Comparison of ENCODE assay signal across 23 mouse cellular contexts in genomic region chr16:33519916-33520568, GRCm38 (mm10). TPM values are rescaled to one million over a fixed set of nuclear protein-coding genes. Genes with fewer than 3 reads are reported as not detected.
DNase-seq lines count a peak whose midpoint lies in the region; ATAC-seq and TF ChIP-seq lines count a peak whose summit lies in the region.
"Had no signal": no experiment of that assay in that cellular context is flagged by ENCODE, and none has a peak within 500 bp of the region (broad histone marks: within the 10 kb centered on the region; RNA-seq: fewer than 3 reads in every experiment).

No protein-coding gene starts in this region.

- H3K9ac ChIP-seq in kidney, postnatal 0 days (ENCODE audit: low read depth, low read length) = no peak overlapping the region
- H3K9ac ChIP-seq: embryonic facial prominence, embryonic 12.5 days; heart, embryonic 13.5 days; hindbrain, embryonic 15.5 days; midbrain, embryonic 12.5 days; neural tube, embryonic 13.5 days had no signal

- TF ChIP-seq CTCF in kidney, postnatal 0 days (IDR thresholded peaks at IDR 0.05; ENCODE audit: low read depth) = peak; percentile 8; the same call in 1 of the 2 replicates

- peak; percentile 39 to 71 for DNase-seq in adrenal gland, adult (ENCODE audit: inconsistent age in 2 of 2, low spot score in 1 of 2)
- no peak for DNase-seq in adrenal gland, adult 18-20 months (ENCODE audit: low spot score in 2 of 2)
- peak; percentile 23 to 53 for DNase-seq in cerebellum, postnatal 25 days
- no peak for DNase-seq in cerebellum, adult 9-11 months
- peak; percentile 33 for DNase-seq in kidney, postnatal 0 days (ENCODE audit: low spot score)
- DNase-seq in kidney, adult 9 months = no peak
- peak; percentile 70 for DNase-seq in brain, adult 2 months (ENCODE audit: low read depth, low spot score)
- no peak for DNase-seq in retina, postnatal 1 day
- DNase-seq: gastrocnemius, postnatal 36 days; heart, postnatal 36 days; kidney, adult 11 months; kidney, postnatal 10 days; layer of hippocampus, postnatal 36 days; liver; thymus, postnatal 25 days had no signal

- H3K27me3 ChIP-seq in kidney, postnatal 0 days (ENCODE audit: insufficient read depth, low read length) = no peaks in the 10 kb centered on the region
- H3K27me3 ChIP-seq: heart, embryonic 13.5 days; hindbrain, embryonic 15.5 days; midbrain, embryonic 12.5 days; neural tube, embryonic 13.5 days had no signal

- H3K36me3 ChIP-seq in kidney, postnatal 0 days (ENCODE audit: insufficient read depth, low read length) = no peaks in the 10 kb centered on the region
- H3K36me3 ChIP-seq: embryonic facial prominence, embryonic 12.5 days; heart, embryonic 13.5 days; hindbrain, embryonic 15.5 days; midbrain, embryonic 12.5 days; neural tube, embryonic 13.5 days had no signal

- H3K4me3 ChIP-seq in kidney, postnatal 0 days (replicated peaks; ENCODE audit: low read depth, low read length) = no peak overlapping the region
- H3K4me3 ChIP-seq: embryonic facial prominence, embryonic 12.5 days; heart, embryonic 13.5 days; hindbrain, embryonic 15.5 days; midbrain, embryonic 12.5 days; neural tube, embryonic 13.5 days had no signal

- peaks cover 12% of the 10 kb centered on the region for H3K4me1 ChIP-seq in kidney, postnatal 0 days (replicated peaks; ENCODE audit: insufficient read depth, low read length)

- WGBS in kidney, postnatal 0 days = 63% methylated on average over 6 of the region's 6 CpGs

- H3K27ac ChIP-seq in kidney, postnatal 0 days = no peak overlapping the region
- H3K27ac ChIP-seq: embryonic facial prominence, embryonic 12.5 days; heart, embryonic 13.5 days; hindbrain, embryonic 15.5 days; midbrain, embryonic 12.5 days; neural tube, embryonic 13.5 days had no signal

- H3K9me3 ChIP-seq in kidney, postnatal 0 days (replicated peaks; ENCODE audit: low read length) = no peaks in the 10 kb centered on the region
- H3K9me3 ChIP-seq: embryonic facial prominence, embryonic 12.5 days; heart, embryonic 13.5 days; hindbrain, embryonic 15.5 days; midbrain, embryonic 12.5 days; neural tube, embryonic 13.5 days had no signal

- ATAC-seq in kidney, postnatal 0 days (replicated peaks; ENCODE audit: low FRiP score, low read depth) = no peak
- ATAC-seq: forebrain, embryonic 16.5 days; lung, postnatal 0 days had no signal

- no peak overlapping the region for H3K4me2 ChIP-seq in kidney, postnatal 0 days (ENCODE audit: low read length)
- H3K4me2 ChIP-seq: embryonic facial prominence, embryonic 12.5 days; heart, embryonic 13.5 days; hindbrain, embryonic 15.5 days; midbrain, embryonic 12.5 days; neural tube, embryonic 13.5 days had no signal

RNA-seq across cellular contexts. Expression of gene Slc12a8, which starts 2.9 kb away (rescaled TPM):
- under 1 TPM; 0.29 to 0.43 TPM for total RNA-seq in adrenal gland, adult 18-20 months (2021)
- polyA plus RNA-seq in kidney, postnatal 0 days (2015; fragmentation: Nextera tagmentation; extraction: Ambion mirVana) = 0.89 and 0.91 TPM in 2 replicates
- total RNA-seq: megakaryocyte progenitor cell, adult 5-6 weeks had no signal

Comparison
In these comparisons a context has a peak if more than half of its experiments do, and no peak if none do; other contexts are left out.
1. DNase-seq: peak in adrenal gland, adult (2 of 2), cerebellum, postnatal 25 days (2 of 2), kidney, postnatal 0 days (single experiment) and brain, adult 2 months (single experiment); none in adrenal gland, adult 18-20 months (0 of 2), cerebellum, adult 9-11 months (single experiment), kidney, adult 9 months (single experiment) and retina, postnatal 1 day (single experiment).